Mouse (Mus musculus): ENCODE measurements around the gene S100a16. TPM values are rescaled to one million over a fixed set of nuclear protein-coding genes. Genes with fewer than 3 reads are reported as not detected.
A peak's percentile ranks its signal among the peaks of the same experiment; 100 is the strongest.

Gene S100a16
- total and polyA plus RNA-seq, 2 experiments = 40.1 to 40.7 TPM

- Histone ChIP-seq H3K4me3 (ENCODE audit: insufficient read depth, low read depth, low read length) (no peak within 1 kb of the TSS), H3K27ac (replicated peaks; ENCODE audit: insufficient read depth, low read depth, low read length) (no peak within 1 kb of the TSS), H3K4me1 (ENCODE audit: control insufficient read depth, insufficient read depth, low read length) (no peaks in the 10 kb centered on the region), H3K27me3 (ENCODE audit: control insufficient read depth, insufficient read depth, low read length) (no peaks in the 10 kb centered on the region), H3K79me2 (ENCODE audit: control insufficient read depth, insufficient read depth, low read length) (no peaks in the 10 kb centered on the region), H3K36me3 (ENCODE audit: control insufficient read depth, insufficient read depth, low read length) (peaks cover 8% of the 10 kb centered on the region; the same call in 1 of the 2 replicates), H3K9ac (ENCODE audit: low read depth, low read length) (no peak within 1 kb of the TSS)
- 66% methylated on average over 5 of the region's 5 CpGs for WGBS
- no peak for DNase-seq (ENCODE audit: extremely low read depth, low read depth, low spot score)
- TF ChIP-seq POLR2A (IDR thresholded peaks at IDR 0.05; ENCODE audit: extremely low read depth, insufficient read depth, low read length) (no peak), CTCF (IDR thresholded peaks at IDR 0.05; ENCODE audit: low read depth, low read length) (no peak)
Observed at GRCm38 (mm10) chr3:90526580-90526979, 10.5 kb upstream of the S100a16 start, which contains the start of gene S100a14. TSS of gene S100a14 (plus strand) at chr3:90526856.

- H3K36me3 ChIP-seq (ENCODE audit: control insufficient read depth, insufficient read depth, low read length) = peaks cover 7% of the 10 kb centered on the region; the same call in 1 of the 2 replicates
- H3K4me1 ChIP-seq (ENCODE audit: control insufficient read depth, insufficient read depth, low read length) = no peaks in the 10 kb centered on the region
- no peak overlapping the region for H3K4me3 ChIP-seq (ENCODE audit: insufficient read depth, low read depth, low read length)
- WGBS = 93% methylated on average over 7 of the region's 7 CpGs
- no peak overlapping the region for H3K9ac ChIP-seq (ENCODE audit: low read depth, low read length)
- no peak for TF ChIP-seq POLR2A (IDR thresholded peaks at IDR 0.05; ENCODE audit: extremely low read depth, insufficient read depth, low read length)
- TF ChIP-seq CTCF (IDR thresholded peaks at IDR 0.05; ENCODE audit: low read depth, low read length) = no peak
- H3K27ac ChIP-seq (replicated peaks; ENCODE audit: insufficient read depth, low read depth, low read length) = no peak overlapping the region
- no peaks in the 10 kb centered on the region for H3K79me2 ChIP-seq (ENCODE audit: control insufficient read depth, insufficient read depth, low read length)
- no peaks in the 10 kb centered on the region for H3K27me3 ChIP-seq (ENCODE audit: control insufficient read depth, insufficient read depth, low read length)
- DNase-seq (ENCODE audit: extremely low read depth, low read depth, low spot score) = no peak
Observed at GRCm38 (mm10) chr3:90527291-90527873, 9.7 kb upstream of the S100a16 start.

DNA sequence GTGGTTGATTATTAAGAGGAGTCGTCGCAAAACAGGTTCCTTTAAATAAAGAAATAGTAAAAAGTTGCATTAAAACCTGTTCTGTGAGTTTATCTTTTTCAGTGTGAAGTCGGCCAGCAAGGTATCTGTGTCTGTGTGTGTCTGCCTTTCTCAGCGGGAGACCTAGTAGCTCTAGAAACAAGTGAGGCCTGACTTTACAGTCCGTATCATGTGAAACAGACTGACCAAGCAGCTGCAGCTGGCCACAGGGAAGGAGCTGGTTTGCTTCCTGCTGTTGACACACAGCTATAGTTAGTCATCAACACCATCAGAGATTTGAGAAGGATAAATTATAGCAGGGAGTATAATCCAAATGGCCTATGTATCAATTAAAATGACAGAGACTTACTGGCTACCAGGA lies 5.3 kb upstream of the S100a16 start:
- TF ChIP-seq CTCF (IDR thresholded peaks at IDR 0.05; ENCODE audit: low read depth, low read length) = no peak
- no peak for TF ChIP-seq POLR2A (IDR thresholded peaks at IDR 0.05; ENCODE audit: extremely low read depth, insufficient read depth, low read length)
- Histone ChIP-seq H3K4me3 (ENCODE audit: insufficient read depth, low read depth, low read length) (no peak overlapping the region), H3K27me3 (ENCODE audit: control insufficient read depth, insufficient read depth, low read length) (no peaks in the 10 kb centered on the region), H3K9ac (ENCODE audit: low read depth, low read length) (no peak overlapping the region), H3K79me2 (ENCODE audit: control insufficient read depth, insufficient read depth, low read length) (no peaks in the 10 kb centered on the region), H3K4me1 (ENCODE audit: control insufficient read depth, insufficient read depth, low read length) (peaks cover 2% of the 10 kb centered on the region), H3K36me3 (ENCODE audit: control insufficient read depth, insufficient read depth, low read length) (no peaks in the 10 kb centered on the region), H3K27ac (replicated peaks; ENCODE audit: insufficient read depth, low read depth, low read length) (no peak overlapping the region)
- no peak for DNase-seq (ENCODE audit: extremely low read depth, low read depth, low spot score)
- 75% methylated on average over 5 of the region's 5 CpGs for WGBS

DNA sequence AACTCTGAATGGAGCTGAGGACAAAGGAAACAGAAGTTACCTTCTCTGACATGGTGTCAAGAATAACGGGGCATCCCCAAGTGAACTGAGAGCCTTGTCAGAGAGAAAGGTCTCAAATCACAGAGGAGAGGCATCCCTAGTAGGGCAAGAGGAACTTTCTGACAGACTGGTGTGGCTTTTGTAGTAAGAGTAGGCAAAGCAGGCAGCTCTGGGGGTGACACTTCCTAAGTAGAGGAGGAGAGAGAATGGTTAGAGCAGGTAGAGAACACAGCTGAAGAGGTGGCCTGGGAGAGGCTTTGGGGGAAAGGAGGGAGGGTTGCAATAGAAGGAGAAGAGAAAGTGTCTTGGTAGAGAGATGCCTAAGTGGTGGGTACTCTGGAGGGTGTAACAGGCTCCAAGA lies 1.6 kb upstream of the S100a16 start:
- no peak overlapping the region for H3K4me3 ChIP-seq (ENCODE audit: insufficient read depth, low read depth, low read length)
- no peak overlapping the region for H3K9ac ChIP-seq (ENCODE audit: low read depth, low read length)
- H3K79me2 ChIP-seq (ENCODE audit: control insufficient read depth, insufficient read depth, low read length) = peaks cover 5% of the 10 kb centered on the region; the same call in 1 of the 2 replicates
- DNase-seq (ENCODE audit: extremely low read depth, low read depth, low spot score) = no peak
- no peaks in the 10 kb centered on the region for H3K36me3 ChIP-seq (ENCODE audit: control insufficient read depth, insufficient read depth, low read length)
- H3K27me3 ChIP-seq (ENCODE audit: control insufficient read depth, insufficient read depth, low read length) = no peaks in the 10 kb centered on the region
- TF ChIP-seq CTCF (IDR thresholded peaks at IDR 0.05; ENCODE audit: low read depth, low read length) (no peak), POLR2A (IDR thresholded peaks at IDR 0.05; ENCODE audit: extremely low read depth, insufficient read depth, low read length) (no peak)
- WGBS = 65% methylated on average over 1 of the region's 1 CpGs
- peaks cover 5% of the 10 kb centered on the region for H3K4me1 ChIP-seq (ENCODE audit: control insufficient read depth, insufficient read depth, low read length)
- H3K27ac ChIP-seq (replicated peaks; ENCODE audit: insufficient read depth, low read depth, low read length) = no peak overlapping the region

DNA sequence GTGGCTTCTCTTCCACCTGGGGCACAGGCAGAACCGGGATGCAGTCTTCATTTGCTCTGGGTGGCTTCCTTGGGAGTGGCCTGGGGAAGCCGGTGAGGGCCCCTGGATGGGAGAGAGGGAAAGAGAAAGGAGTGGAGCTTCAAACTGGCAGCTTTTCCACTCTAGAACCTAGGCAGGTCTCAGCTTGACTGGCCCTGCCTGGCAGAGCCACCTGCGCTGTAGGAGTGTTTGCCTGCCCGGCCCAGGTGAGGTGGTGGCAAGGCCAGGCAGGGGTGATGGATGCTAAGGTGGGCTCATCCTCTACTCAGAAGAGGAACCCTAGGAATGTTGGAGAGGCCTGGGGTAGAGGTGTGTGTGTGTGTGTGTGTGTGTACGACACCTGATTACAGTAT lies 847 bp downstream of the S100a16 start:
- H3K79me2 ChIP-seq (ENCODE audit: control insufficient read depth, insufficient read depth, low read length) = peaks cover 5% of the 10 kb centered on the region; the same call in 1 of the 2 replicates
- TF ChIP-seq POLR2A (IDR thresholded peaks at IDR 0.05; ENCODE audit: extremely low read depth, insufficient read depth, low read length) (no peak), CTCF (IDR thresholded peaks at IDR 0.05; ENCODE audit: low read depth, low read length) (no peak)
- H3K9ac ChIP-seq (ENCODE audit: low read depth, low read length) = peak overlapping the region; percentile 61
- no peaks in the 10 kb centered on the region for H3K27me3 ChIP-seq (ENCODE audit: control insufficient read depth, insufficient read depth, low read length)
- peak overlapping the region; percentile 73 for H3K27ac ChIP-seq (replicated peaks; ENCODE audit: insufficient read depth, low read depth, low read length)
- H3K4me3 ChIP-seq (ENCODE audit: insufficient read depth, low read depth, low read length) = peak overlapping the region; percentile 63
- H3K36me3 ChIP-seq (ENCODE audit: control insufficient read depth, insufficient read depth, low read length) = peaks cover 1% of the 10 kb centered on the region
- no peak for DNase-seq (ENCODE audit: extremely low read depth, low read depth, low spot score)
- peaks cover 7% of the 10 kb centered on the region for H3K4me1 ChIP-seq (ENCODE audit: control insufficient read depth, insufficient read depth, low read length)
- WGBS = 56% methylated on average over 5 of the region's 5 CpGs

- H3K9ac ChIP-seq (ENCODE audit: low read depth, low read length) = peak overlapping the region; percentile 55
- TF ChIP-seq POLR2A (IDR thresholded peaks at IDR 0.05; ENCODE audit: extremely low read depth, insufficient read depth, low read length) (no peak), CTCF (IDR thresholded peaks at IDR 0.05; ENCODE audit: low read depth, low read length) (no peak)
- no peak for DNase-seq (ENCODE audit: extremely low read depth, low read depth, low spot score)
- 80% methylated on average over 4 of the region's 4 CpGs for WGBS
- peaks cover 1% of the 10 kb centered on the region for H3K36me3 ChIP-seq (ENCODE audit: control insufficient read depth, insufficient read depth, low read length)
- peaks cover 5% of the 10 kb centered on the region; the same call in 1 of the 2 replicates for H3K79me2 ChIP-seq (ENCODE audit: control insufficient read depth, insufficient read depth, low read length)
- peak overlapping the region; percentile 53 for H3K4me3 ChIP-seq (ENCODE audit: insufficient read depth, low read depth, low read length)
- peak overlapping the region; percentile 64 for H3K27ac ChIP-seq (replicated peaks; ENCODE audit: insufficient read depth, low read depth, low read length)
- H3K27me3 ChIP-seq (ENCODE audit: control insufficient read depth, insufficient read depth, low read length) = no peaks in the 10 kb centered on the region
- peaks cover 7% of the 10 kb centered on the region for H3K4me1 ChIP-seq (ENCODE audit: control insufficient read depth, insufficient read depth, low read length)
Observed at GRCm38 (mm10) chr3:90540904-90541303, 3.9 kb downstream of the S100a16 start.
